Mouse (Mus musculus): ENCODE measurements around the gene Papola. TPM values are rescaled to one million over a fixed set of nuclear protein-coding genes. Genes with fewer than 3 reads are reported as not detected.

Gene Papola
- total RNA-seq, 2 experiments from 2014 or later = 70.0 to 88.1 TPM

- TF ChIP-seq CTCF (IDR thresholded peaks at IDR 0.05) = no peak
- Histone ChIP-seq H3K27ac (no peak overlapping the region), H3K4me3 (no peak overlapping the region)
- intact Hi-C loops (cut with DNase I) = no loop called here
- DNase-seq = no peak
Observed at GRCm38 (mm10) chr12:105849102-105849501, 64.6 kb downstream of the Papola start.

- no peak for TF ChIP-seq CTCF (IDR thresholded peaks at IDR 0.05)
- no peak for DNase-seq
- intact Hi-C loops (cut with DNase I) = no loop called here
Observed at GRCm38 (mm10) chr12:105850675-105851074, 66.2 kb downstream of the Papola start.

GRCm38 (mm10) chr12:105852798-105853197, 68.3 kb downstream of the Papola start:
- Histone ChIP-seq H3K27ac (no peak overlapping the region), H3K4me3 (no peak overlapping the region)
- intact Hi-C loops (cut with DNase I) = no loop called here
- DNase-seq = no peak
- TF ChIP-seq CTCF (IDR thresholded peaks at IDR 0.05) = no peak

More at GRCm38 (mm10) chr12:105850675-105851074, 66.2 kb downstream of the Papola start:
- Histone ChIP-seq H3K4me3 (no peak overlapping the region), H3K27ac (no peak overlapping the region)

- TF ChIP-seq CTCF (IDR thresholded peaks at IDR 0.05) = peak; percentile 43; the same call in 1 of the 2 replicates
- intact Hi-C loops (cut with DNase I) = no loop called here
- H3K4me3 ChIP-seq = no peak overlapping the region
- DNase-seq = no peak
- no peak overlapping the region for H3K27ac ChIP-seq
Observed at GRCm38 (mm10) chr12:105854639-105855038, 70.1 kb downstream of the Papola start.

GRCm38 (mm10) chr12:105857902-105858640, 73.6 kb downstream of the Papola start:
- intact Hi-C loops (cut with DNase I) = no loop called here
- no peak for TF ChIP-seq CTCF (IDR thresholded peaks at IDR 0.05)
- no peak overlapping the region for H3K4me3 ChIP-seq

GRCm38 (mm10) chr12:105862072-105862471, 77.6 kb downstream of the Papola start:
- intact Hi-C loops (cut with DNase I) = no loop called here
- TF ChIP-seq CTCF (IDR thresholded peaks at IDR 0.05) = no peak
- DNase-seq = no peak
- Histone ChIP-seq H3K27ac (no peak overlapping the region), H3K4me3 (no peak overlapping the region)

More at GRCm38 (mm10) chr12:105857902-105858640, 73.6 kb downstream of the Papola start:
- DNase-seq = no peak
- no peak overlapping the region for H3K27ac ChIP-seq

- no peak for TF ChIP-seq CTCF (IDR thresholded peaks at IDR 0.05)
- Histone ChIP-seq H3K4me3 (no peak overlapping the region), H3K27ac (no peak overlapping the region)
- intact Hi-C loops (cut with DNase I) = no loop called here
- DNase-seq = peak; percentile 46
Observed at GRCm38 (mm10) chr12:105862607-105863006, 78.1 kb downstream of the Papola start.

GRCm38 (mm10) chr12:105863436-105863835, 78.9 kb downstream of the Papola start:
- Histone ChIP-seq H3K4me3 (no peak overlapping the region), H3K27ac (no peak overlapping the region)
- DNase-seq = no peak
- intact Hi-C loops (cut with DNase I) = no loop called here
- TF ChIP-seq CTCF (IDR thresholded peaks at IDR 0.05) = no peak

- DNase-seq = no peak
- Histone ChIP-seq H3K4me3 (no peak overlapping the region), H3K27ac (no peak overlapping the region)
- no peak for TF ChIP-seq CTCF (IDR thresholded peaks at IDR 0.05)
- intact Hi-C loops (cut with DNase I) = no loop called here
Observed at GRCm38 (mm10) chr12:105867646-105868045, 83.2 kb downstream of the Papola start.

- DNase-seq = peak; percentile 3
- intact Hi-C loops (cut with DNase I) = no loop called here
- H3K27ac ChIP-seq = no peak overlapping the region
Observed at GRCm38 (mm10) chr12:105869242-105869641, 84.7 kb downstream of the Papola start.

GRCm38 (mm10) chr12:105869696-105870095, 85.2 kb downstream of the Papola start:
- Histone ChIP-seq H3K4me3 (no peak overlapping the region), H3K27ac (no peak overlapping the region)
- TF ChIP-seq CTCF (IDR thresholded peaks at IDR 0.05) = no peak
- peak; percentile 7 for DNase-seq
- intact Hi-C loops (cut with DNase I) = no loop called here

More at GRCm38 (mm10) chr12:105869242-105869641, 84.7 kb downstream of the Papola start:
- TF ChIP-seq CTCF (IDR thresholded peaks at IDR 0.05) = no peak
- H3K4me3 ChIP-seq = no peak overlapping the region

GRCm38 (mm10) chr12:105873283-105873682, 88.8 kb downstream of the Papola start:
- Histone ChIP-seq H3K4me3 (no peak overlapping the region), H3K27ac (no peak overlapping the region)
- intact Hi-C loops (cut with DNase I) = no loop called here
- TF ChIP-seq CTCF (IDR thresholded peaks at IDR 0.05) = peak; percentile 53
- DNase-seq = peak; percentile 25

GRCm38 (mm10) chr12:105875112-105875511, 90.6 kb downstream of the Papola start:
- DNase-seq = no peak
- TF ChIP-seq CTCF (IDR thresholded peaks at IDR 0.05) = no peak
- no peak overlapping the region for H3K4me3 ChIP-seq
- no peak overlapping the region for H3K27ac ChIP-seq
- intact Hi-C loops (cut with DNase I) = no loop called here

- TF ChIP-seq CTCF (IDR thresholded peaks at IDR 0.05) = no peak
- Histone ChIP-seq H3K4me3 (no peak overlapping the region), H3K27ac (no peak overlapping the region)
- intact Hi-C loops (cut with DNase I) = no loop called here
- peak; percentile 14 for DNase-seq
Observed at GRCm38 (mm10) chr12:105876521-105876920, 92.0 kb downstream of the Papola start.
